Mouse (Mus musculus): Measurements from ENCODE around the gene Hspb9.
A peak's percentile ranks its signal among the peaks of the same experiment; 100 is the strongest.

Hspb9 gene

DNA sequence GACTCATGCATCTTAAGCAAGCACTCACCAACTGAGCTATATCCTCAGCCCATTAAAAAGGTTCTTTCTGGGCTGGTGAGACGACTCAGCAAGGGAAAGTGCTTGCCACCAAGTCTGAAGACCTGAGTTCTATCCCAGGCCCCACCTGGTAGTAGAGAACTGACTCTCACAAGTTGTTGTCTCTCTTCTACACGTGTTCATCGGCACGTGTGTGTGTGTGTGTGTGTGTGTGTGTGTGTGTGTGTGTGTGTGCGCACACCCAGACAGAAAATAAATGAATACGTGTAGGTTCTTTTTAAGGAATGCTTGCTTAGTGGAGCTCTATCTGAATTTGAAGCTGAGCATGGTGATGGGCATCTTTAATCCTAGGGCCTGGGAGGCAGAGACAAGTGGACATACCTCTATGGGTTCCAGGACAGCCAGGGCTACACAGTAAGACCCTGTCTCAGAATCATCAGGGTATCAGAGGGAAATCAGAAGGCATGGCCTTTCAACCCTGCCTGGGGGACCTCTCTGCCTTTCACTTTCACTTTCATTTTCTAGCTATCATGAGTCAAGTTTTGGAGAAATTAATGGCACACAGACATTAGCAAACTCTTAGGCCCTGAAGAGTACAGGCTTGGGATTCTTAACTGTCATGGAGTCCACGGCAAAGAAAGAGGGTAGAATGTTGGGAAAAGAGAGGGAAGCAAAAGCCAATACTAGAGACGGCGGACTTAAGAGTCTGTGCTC is 21.6 kb downstream of the Hspb9 start:
- no peak for DNase-seq

- DNase-seq = peak in 1 of 2 experiments; percentile 53
Measured at GRCm38 (mm10) chr11:100735954-100736745, 22.5 kb downstream of the Hspb9 start.

DNA sequence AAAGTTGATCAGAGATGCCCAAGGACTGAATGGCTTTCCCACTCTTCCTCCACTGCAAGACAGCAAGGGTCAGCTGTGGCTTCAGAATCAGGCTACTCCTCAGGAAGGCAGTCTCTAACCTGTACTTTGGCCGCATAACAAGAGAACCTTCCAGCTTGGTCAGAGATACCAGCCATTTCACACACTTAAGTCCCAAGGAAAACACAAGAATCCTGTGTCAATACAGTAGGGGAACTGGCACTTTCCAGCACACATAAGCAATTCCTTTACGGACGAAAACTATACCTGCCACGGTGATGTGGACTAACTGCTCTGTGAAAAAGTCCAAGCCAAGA is 23.1 kb downstream of the Hspb9 start:
- peak in 1 of 2 experiments; percentile 42 for DNase-seq

DNA sequence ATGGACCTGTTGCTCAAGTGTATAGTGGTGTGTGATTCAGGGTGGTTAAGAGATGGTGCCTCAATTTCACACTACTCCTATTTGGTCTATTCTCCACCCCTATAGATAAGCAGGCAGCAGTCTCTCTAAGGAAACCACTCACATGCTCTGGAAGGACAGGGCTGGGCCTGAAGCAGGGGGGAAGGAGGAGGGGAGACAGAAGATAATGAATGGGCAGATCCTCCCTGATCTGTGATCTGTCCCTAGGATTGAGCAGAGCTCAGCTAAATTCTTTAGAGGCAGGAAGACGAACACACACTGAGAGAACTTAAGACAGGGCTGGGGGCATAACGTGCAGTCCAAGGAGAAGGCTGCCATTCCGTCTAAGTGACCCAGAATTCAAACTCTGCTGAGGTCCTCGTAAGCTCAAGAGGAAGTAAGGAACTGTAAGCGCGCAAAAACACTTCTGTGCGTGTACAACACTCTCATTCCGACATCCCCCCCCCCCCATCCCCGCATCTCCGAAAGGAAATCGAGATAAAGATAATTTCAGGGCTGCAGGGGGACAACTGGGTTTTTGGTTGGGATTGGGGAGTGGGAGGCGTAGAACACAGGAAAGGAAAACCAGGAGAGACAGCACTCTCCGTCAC is 23.6 kb downstream of the Hspb9 start:
- DNase-seq = peak in 1 of 2 experiments; percentile 36

DNA sequence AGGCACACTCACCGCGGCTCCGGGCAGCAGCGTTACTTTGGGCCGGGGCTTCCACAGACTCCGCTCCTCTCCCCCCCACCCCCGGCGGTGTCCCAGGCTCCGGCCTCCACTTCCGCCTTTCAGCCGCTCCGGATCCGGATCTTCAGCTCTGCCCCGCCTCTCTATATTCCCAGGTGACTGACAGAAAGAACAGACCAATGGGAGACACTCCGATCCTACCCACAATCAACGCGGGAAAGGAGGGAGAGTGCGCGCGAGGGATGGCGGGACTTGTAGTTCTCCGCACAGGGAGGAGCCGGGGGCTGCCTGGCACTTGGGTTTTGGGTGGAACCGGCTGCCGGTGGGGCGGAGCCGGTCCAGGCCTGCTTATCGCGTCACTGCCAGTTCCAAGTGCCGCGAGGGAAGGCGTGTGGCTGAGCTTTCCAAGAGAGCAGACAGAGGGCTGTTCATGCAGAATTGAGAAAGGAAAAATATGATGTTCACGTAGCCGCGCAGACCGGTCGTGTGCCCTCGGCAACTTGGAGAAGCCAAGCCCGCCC is 24.5 kb downstream of the Hspb9 start, which contains the start of gene Rab5c:
Gene Rab5c, minus strand, starts transcription at position 150 of the 539 bp plus-strand sequence.
- peak; percentile 98 to 100 for DNase-seq

- no peak for DNase-seq
Measured at GRCm38 (mm10) chr11:100738749-100739148, 25.1 kb downstream of the Hspb9 start.

DNA sequence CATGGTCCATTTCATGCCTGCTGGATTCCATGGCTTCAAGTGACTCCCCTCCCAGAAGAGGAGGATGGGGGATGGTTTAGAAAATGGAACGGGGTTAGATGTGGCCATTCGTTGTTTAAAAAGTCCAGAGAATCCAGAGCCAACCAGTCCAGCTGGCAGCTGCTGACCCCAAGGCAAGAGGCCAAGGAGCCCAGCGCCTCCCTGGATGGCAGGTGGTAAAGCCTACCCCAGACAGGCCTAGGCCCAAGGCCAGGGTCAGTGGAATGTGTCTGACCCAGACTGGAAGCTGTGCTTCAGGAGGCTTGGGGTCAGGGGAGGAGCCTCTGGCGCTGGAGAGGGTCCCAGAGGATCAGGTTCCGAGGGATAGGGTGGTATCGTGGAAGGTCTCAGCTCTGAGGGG is 27.7 kb downstream of the Hspb9 start:
- peak; percentile 86 to 87 for DNase-seq

- DNase-seq = peak in 1 of 2 experiments; percentile 67
Measured at GRCm38 (mm10) chr11:100745085-100745484, 31.4 kb downstream of the Hspb9 start.

GRCm38 (mm10) chr11:100746546-100746945 is 32.9 kb downstream of the Hspb9 start:
- DNase-seq = no peak

DNA sequence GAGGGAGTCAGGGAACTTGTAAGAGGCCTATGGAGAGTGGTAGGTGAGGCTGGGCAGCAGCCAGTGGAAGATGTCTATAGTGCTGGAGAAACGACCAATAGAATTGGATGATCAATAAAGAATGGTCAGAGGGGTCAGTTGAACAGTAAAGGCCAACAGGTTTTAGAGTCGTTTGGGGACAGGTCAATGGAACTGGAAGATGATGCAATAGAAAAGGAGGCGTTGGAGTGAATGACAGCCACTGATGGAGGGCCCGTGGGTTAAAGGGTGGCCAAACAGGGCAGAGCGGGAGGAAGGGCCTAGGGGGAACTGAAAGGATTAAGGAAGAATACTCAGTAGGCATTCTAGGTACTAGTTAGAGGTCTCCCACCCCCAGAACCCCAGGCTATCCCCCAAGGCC is 33.5 kb downstream of the Hspb9 start:
- no peak for DNase-seq

DNA sequence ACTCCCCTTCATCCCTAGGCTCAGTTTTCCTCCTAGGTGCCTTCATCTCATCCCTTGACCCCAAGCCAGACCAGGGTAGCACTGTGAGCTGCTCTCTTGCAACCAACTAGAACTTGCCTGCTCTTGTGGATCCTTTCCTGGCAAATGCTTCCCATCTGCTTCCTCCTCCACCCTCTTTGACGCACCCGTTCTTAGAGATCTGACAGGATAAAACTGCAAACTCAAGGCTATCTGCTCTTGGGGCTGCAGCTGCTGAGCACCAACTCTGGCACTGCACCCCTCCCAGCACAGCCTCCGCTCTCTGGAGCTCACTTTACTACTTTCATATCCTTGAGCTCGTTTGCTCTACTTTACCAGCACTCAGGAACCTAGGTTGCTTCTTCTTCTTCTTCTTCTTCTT is 35.0 kb downstream of the Hspb9 start:
- no peak for DNase-seq

- no peak for DNase-seq
Measured at GRCm38 (mm10) chr11:100749469-100749868, 35.8 kb downstream of the Hspb9 start.

DNA sequence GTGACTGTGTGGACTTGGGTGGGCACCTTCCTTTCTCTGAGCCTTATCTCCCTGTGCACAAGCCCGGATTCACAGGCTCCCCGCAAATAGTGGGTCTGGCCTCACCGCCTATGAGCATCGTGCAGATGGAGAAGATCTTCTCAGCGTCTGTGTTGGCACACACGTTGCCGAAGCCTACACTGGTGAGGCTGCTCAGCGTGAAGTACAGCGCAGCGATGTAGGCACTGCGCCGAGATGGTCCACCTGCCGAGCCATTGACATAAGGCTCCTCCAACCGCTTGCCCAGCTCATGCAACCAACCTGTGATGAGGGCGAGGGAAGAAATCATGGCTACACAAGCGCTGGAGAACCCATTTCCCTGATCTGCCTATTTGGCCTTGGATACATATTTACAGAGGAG is 36.5 kb downstream of the Hspb9 start:
- no peak for DNase-seq

DNA sequence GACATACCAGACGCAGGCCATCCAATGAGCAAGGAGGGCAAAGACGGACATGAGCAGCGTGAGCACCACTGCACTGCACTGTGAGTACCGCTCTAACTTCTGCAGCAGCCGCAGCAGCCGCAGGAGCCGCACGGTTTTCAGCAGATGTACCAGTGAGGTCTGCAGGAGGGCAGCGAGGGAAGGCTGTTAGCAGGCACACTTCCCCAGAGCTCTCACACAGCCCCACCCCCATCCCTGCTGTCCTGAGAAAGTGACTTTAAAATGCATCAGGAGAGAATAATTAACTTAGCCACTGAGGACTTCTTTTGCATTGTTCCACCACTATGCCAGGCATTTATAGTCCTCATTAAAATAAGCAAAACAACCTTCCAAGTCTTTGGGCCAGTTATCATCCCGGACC is 38.6 kb downstream of the Hspb9 start:
- DNase-seq = peak; percentile 30 to 46

DNA sequence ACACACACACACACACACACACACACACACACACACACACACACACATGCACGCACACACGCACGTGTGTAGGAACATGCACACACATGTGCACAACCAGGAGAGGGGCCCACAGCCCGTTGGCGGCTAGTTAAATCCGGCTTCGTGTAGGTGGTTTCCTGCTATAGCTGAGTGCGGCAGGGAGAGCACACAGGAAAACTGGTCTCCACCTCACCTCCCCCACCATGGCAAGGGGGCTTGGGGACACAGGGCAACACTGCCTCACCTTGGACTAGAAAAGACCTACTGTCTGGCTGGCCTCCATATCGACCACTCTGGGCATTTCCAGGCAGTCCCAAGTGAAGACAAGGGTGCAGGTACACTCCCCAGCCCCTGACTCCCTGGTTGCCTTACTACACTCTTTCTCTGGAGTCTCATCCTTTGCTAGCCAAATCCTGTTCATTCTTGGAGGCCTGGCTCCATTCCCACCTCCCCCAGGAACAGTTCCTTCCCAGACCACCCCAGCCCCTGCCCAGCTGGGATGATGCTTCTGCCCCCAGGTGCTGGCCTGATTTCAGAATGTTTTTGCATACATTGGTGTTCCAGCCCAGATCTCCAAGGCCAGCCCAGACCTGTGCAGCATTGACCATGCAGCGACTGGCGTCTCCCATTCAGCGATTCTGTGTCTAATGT is 40.5 kb downstream of the Hspb9 start:
- no peak for DNase-seq

- DNase-seq = no peak
Measured at GRCm38 (mm10) chr11:100754693-100755057, 41.0 kb downstream of the Hspb9 start.

DNA sequence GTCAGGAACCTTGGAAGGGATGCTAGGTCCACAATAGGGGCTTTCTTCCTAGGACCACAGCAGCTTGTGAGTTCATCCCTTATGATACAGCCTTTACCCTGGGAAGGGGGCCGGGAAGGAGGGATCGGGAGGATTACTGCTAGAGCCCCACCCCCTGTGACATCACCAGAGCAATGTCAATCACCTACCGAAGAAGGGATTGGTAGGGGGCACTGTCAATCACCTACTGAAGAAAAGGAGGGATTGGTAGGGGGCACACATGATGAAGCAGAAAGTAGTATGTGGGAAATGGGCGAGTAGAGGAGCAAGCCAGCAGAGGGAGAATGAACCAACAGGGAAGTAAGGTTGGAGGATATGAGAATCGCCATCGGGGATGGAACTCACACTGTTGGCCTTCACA is 42.8 kb downstream of the Hspb9 start:
- DNase-seq = no peak

GRCm38 (mm10) chr11:100757566-100757965 is 43.9 kb downstream of the Hspb9 start:
- DNase-seq = no peak

DNA sequence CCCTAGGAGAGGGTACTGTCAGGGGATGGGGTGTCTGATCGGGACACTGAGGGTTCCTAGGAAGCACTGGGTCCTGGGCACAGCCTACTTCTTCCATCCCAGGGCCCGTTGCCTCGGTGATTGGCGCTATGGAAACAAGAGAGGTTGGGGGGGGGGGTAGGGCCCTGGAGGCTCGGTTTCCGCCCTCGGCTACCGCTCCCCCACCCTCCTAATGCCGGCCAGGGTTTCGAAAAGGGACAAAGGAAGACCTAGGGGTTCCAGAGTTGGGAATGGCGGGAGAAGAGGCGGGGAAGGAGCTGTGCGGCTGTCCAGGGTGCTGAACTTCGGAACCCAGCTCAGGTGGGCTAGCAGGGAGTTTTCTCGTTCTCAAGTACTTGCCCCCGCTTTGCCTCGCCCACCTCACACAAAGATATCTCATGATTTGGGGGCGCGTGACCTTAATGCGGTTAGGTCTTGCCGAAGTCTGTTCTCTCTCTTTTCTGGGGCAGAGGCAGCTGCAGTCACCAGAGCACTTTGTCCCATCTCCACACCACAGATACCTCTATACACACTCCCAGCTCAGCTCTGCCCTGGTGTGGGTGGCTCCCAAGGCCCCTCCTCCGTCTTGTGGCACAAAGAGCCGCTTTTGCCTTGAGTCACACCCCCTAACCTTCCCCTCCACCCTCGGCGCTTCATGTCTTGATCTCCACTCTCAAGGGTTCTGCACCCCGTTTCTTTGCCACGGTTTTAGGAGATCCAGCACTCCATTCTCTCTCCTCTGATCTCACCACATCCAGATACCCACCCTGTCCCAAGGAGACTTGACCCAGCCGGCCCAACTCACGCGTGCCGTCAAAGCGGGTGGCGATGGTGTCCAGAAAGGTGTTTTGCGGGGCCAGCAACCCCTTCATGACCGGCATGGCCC is 45.3 kb downstream of the Hspb9 start:
- DNase-seq = peak; percentile 35 to 80

- DNase-seq = peak; percentile 32 to 68
Measured at GRCm38 (mm10) chr11:100759611-100760233, 46.1 kb downstream of the Hspb9 start, which contains the start of gene Kcnh4. Kcnh4 (minus strand) TSS chr11:100759942.

DNA sequence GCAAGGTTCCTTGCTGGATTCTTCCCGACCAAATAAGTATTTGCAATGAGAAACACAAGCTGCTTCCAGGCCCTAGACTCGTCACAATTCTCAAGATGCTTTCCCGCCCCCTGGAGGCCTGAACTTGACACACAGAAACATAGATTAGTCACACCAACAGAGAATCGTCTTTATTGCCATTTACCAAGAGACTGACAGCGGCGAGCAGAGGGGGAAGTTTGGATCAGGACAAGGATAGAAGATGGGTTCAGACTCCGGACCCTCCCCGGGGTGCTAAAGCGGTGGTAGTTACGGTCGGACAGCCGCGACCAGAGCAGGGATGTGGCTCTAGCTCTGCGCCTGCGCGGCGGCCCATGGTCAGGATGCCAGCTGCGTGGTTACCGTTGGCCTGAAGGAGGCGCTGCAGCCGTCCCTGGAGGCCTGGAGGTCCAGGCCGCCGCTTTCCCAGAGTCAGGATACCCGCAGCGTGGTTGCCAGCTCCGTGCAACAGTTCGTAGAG is 47.9 kb downstream of the Hspb9 start:
- peak; percentile 80 to 91 for DNase-seq
